Mouse (Mus musculus): ENCODE data around the gene Rab3il1. TPM values are rescaled to one million over a fixed set of nuclear protein-coding genes. Genes with fewer than 3 reads are reported as not detected.
A peak's percentile ranks its signal among the peaks of the same experiment; 100 is the strongest.

Rab3il1 gene
- polyA plus RNA-seq (2016; fragmentation: Nextera tagmentation; extraction: Ambion mirVana), result 38.0 and 39.7 TPM in 2 replicates

DNA sequence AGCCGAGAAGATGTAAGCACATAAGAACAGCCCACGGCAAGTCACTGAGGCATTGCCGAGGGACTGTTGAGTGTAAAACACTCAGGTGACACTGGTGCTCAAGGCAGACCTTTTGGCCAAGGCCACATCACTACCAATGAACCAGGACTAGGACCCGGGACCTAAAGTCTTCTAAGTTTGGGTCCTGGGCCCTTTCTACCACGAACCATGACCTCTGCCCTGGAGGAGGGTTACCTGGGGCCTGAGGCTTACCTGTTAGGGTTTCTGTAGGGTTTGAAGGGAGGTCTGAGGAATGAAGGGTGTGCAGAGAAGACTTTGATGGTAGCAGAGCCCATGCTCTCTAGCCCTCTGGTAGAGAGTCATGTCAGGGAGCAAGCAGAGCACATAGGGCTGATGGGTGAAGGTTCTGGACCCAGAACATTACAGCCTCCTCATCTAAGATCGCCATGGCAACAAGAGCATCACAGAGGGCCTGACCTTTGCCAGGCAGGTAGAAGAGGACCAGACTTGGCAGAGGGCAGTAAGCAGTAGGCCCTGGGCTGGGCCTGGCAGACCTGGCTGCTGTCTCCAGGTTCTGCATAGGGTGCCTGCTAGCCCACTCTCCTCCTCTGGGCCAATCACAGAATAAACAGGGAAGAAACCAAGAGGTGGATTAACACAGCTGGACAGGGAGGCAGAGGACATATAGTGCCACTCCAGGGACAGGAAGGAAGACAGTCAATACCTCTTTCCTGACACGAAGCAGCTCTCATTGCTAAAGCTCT lies at the start of gene Rab3il1, which contains the start of gene Best1:
TSS of gene Rab3il1 (plus strand) at position 464 of the 764 bp plus-strand sequence.
TSS of gene Best1 (minus strand) at position 428 of the 764 bp plus-strand sequence.
- WGBS, result 72% methylated on average over 7 of the region's 7 CpGs
- ATAC-seq (ENCODE audit: insufficient number of reproducible peaks, low FRiP score), result no peak

DNA sequence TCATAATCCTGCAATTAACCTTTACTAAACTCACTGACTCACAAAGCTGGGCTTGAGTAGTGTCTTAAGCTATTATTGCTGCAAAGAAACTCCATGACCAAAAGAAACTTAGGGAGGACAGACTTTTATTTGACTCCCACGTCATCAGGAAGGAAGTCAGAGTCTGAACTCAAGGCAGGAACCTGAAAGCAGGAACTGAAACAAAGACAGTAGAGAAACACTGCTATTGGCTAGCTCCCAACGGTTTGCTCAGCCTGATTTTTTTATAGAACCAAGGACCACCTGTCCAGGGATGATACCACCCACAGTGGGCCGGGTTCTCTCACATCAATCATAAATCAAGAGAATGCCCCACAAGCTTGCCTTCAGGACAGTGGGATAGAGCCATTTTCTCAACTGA lies 49.1 kb upstream of the Rab3il1 start:
- Histone ChIP-seq H3K4me1 (replicated peaks) (peaks cover 17% of the 10 kb centered on the region), H3K4me3 (no peak overlapping the region), H3K9me3 (replicated peaks) (peaks cover 5% of the 10 kb centered on the region; the same call in 1 of the 2 replicates), H3K36me3 (no peaks in the 10 kb centered on the region), H3K9ac (no peak overlapping the region), H3K27ac (ENCODE audit: poor library complexity, severe bottlenecking) (no peak overlapping the region), H3K4me2 (no peak overlapping the region), H3K27me3 (replicated peaks) (no peaks in the 10 kb centered on the region)
- ATAC-seq (ENCODE audit: insufficient number of reproducible peaks, low FRiP score), result no peak
- 74% methylated on average over 3 of the region's 3 CpGs for WGBS

More for the DNA sequence above, at the start of gene Rab3il1, which contains the start of gene Best1:
- Histone ChIP-seq H3K27me3 (replicated peaks) (no peaks in the 10 kb centered on the region), H3K9me3 (replicated peaks) (no peaks in the 10 kb centered on the region; the same call in 1 of the 2 replicates), H3K36me3 (no peaks in the 10 kb centered on the region), H3K4me3 (no peak within 1 kb of the TSS), H3K4me2 (no peak within 1 kb of the TSS), H3K27ac (ENCODE audit: poor library complexity, severe bottlenecking) (no peak within 1 kb of the TSS), H3K9ac (no peak within 1 kb of the TSS), H3K4me1 (replicated peaks) (no peaks in the 10 kb centered on the region)

DNA sequence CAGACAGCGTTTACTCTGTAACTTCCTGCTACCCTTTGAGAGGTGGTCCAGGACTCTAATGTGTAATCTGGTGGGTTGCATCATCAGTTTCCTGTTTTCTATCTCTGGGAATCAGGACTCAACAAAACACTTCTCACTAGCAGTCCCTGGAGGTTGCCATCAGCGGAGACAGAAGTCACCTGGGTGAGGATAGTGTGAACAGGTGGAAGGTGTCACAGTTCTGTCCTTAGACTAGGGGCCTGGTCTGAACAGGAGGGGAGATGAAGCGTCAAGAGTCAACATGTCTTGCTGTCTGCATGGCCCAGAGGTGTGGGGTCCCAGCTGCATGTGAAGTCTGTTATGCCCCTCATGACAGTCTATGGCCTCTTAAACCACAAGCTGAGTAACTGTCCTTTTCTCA lies 48.6 kb upstream of the Rab3il1 start:
- Histone ChIP-seq H3K27ac (ENCODE audit: poor library complexity, severe bottlenecking) (no peak overlapping the region), H3K4me3 (no peak overlapping the region), H3K4me1 (replicated peaks) (peaks cover 17% of the 10 kb centered on the region), H3K27me3 (replicated peaks) (no peaks in the 10 kb centered on the region), H3K9ac (no peak overlapping the region), H3K4me2 (no peak overlapping the region), H3K36me3 (no peaks in the 10 kb centered on the region), H3K9me3 (replicated peaks) (peaks cover 5% of the 10 kb centered on the region; the same call in 1 of the 2 replicates)
- 84% methylated on average over 3 of the region's 3 CpGs for WGBS
- no peak for ATAC-seq (ENCODE audit: insufficient number of reproducible peaks, low FRiP score)

DNA sequence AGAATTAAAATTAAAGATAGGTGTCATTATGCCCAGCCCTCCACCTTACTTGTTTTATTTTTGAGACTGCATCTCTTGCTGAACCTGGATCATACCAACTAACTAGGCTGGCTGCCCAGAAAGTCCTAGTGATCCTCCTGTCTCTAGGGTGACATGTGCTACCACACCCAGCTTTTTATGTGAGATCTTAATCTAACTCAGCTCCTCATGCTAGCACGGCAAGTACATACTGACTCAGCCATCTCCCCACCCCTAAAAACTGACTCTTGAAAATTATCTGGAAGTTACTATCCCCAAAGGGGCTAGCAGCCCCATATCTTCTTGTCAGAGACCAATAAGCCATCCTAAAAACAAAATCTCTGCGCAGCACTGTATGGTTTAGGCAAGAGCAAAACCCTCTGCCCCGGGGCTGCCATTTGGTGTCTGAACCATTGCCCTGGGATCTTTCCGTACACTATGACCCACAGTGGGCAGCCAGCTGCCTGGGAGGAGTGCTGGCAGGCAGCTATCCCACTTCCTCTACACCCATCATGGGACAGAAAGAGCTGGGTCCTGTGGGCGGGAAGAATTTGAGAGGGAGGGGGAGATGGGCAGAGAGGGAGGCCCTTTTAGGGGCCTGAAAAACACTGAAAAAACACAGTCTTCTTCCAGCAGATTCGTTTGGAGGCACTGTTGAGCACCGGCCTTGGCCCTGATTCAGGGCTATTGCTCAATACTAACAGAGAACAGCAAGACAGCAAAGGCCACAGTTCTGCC lies 47.2 kb upstream of the Rab3il1 start:
- Histone ChIP-seq H3K9me3 (replicated peaks) (peaks cover 5% of the 10 kb centered on the region; the same call in 1 of the 2 replicates), H3K4me2 (peak overlapping the region; percentile 34; the same call in 1 of the 2 replicates), H3K4me3 (no peak overlapping the region), H3K27ac (ENCODE audit: poor library complexity, severe bottlenecking) (peak overlapping the region; percentile 81), H3K27me3 (replicated peaks) (no peaks in the 10 kb centered on the region), H3K9ac (0 out of 2 replicates have a peak overlapping the region, but pooled peaks have one; percentile 43), H3K4me1 (replicated peaks) (peaks cover 17% of the 10 kb centered on the region), H3K36me3 (no peaks in the 10 kb centered on the region)
- WGBS, result 32% methylated on average over 7 of the region's 7 CpGs
- peak; percentile 81 for ATAC-seq (ENCODE audit: insufficient number of reproducible peaks, low FRiP score)

DNA sequence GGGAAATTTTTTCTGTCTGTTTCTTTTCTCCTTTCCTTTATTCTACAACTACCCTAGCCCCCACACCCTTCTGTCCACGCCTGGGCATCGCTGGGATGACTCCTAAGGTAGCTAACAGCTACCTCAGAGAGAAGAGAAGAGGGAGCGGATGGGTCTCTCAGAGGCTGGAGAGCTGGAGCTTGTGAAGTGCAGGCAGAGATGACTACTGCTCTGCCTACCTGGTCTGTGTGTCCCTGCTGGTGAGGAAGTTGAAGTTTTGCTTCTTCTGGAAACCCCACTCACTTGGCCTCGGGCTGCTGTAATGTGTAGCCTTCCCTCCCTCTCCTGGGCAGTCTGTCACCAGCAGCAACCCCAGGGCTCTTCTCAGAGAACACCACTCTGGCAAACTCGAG lies 46.7 kb upstream of the Rab3il1 start:
- peak overlapping the region; percentile 81 for H3K27ac ChIP-seq (ENCODE audit: poor library complexity, severe bottlenecking)
- H3K9me3 ChIP-seq (replicated peaks), result peaks cover 3% of the 10 kb centered on the region; the same call in 1 of the 2 replicates
- H3K27me3 ChIP-seq (replicated peaks), result no peaks in the 10 kb centered on the region
- peaks cover 17% of the 10 kb centered on the region for H3K4me1 ChIP-seq (replicated peaks)
- ATAC-seq (ENCODE audit: insufficient number of reproducible peaks, low FRiP score), result peak; percentile 57
- WGBS, result 27% methylated on average over 5 of the region's 5 CpGs
- H3K4me2 ChIP-seq, result peak overlapping the region; percentile 34; the same call in 1 of the 2 replicates
- H3K4me3 ChIP-seq, result no peak overlapping the region
- H3K9ac ChIP-seq, result peak overlapping the region; percentile 43; the same call in 1 of the 2 replicates
- no peaks in the 10 kb centered on the region for H3K36me3 ChIP-seq

DNA sequence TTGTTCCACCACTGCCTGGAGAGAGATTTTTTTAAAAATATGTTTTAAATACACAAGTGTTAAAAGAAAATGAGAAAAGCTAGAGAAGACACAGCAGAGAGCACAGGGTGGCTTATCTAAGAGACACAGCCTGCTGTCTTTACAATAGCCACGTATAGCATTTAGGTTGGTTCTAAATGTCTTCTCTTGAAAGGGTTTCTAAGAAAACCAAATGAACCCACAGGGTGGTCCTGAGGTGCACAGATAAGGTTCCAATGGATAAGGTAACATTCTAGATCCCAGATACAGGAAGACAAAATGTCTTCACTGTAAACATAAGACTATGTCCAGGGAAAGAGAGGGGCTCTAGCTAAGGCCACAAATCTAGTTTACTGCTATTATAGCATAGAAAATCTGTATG lies 46.0 kb upstream of the Rab3il1 start:
- peaks cover 17% of the 10 kb centered on the region for H3K4me1 ChIP-seq (replicated peaks)
- H3K4me2 ChIP-seq, result no peak overlapping the region
- H3K9me3 ChIP-seq (replicated peaks), result 0 out of 2 replicates have a peak, but pooled peaks cover 2% of the 10 kb centered on the region
- peak overlapping the region; percentile 81 for H3K27ac ChIP-seq (ENCODE audit: poor library complexity, severe bottlenecking)
- no peak overlapping the region for H3K9ac ChIP-seq
- H3K36me3 ChIP-seq, result no peaks in the 10 kb centered on the region
- no peak for ATAC-seq (ENCODE audit: insufficient number of reproducible peaks, low FRiP score)
- no peak overlapping the region for H3K4me3 ChIP-seq
- 57% methylated on average over 1 of the region's 1 CpGs for WGBS
- H3K27me3 ChIP-seq (replicated peaks), result no peaks in the 10 kb centered on the region

DNA sequence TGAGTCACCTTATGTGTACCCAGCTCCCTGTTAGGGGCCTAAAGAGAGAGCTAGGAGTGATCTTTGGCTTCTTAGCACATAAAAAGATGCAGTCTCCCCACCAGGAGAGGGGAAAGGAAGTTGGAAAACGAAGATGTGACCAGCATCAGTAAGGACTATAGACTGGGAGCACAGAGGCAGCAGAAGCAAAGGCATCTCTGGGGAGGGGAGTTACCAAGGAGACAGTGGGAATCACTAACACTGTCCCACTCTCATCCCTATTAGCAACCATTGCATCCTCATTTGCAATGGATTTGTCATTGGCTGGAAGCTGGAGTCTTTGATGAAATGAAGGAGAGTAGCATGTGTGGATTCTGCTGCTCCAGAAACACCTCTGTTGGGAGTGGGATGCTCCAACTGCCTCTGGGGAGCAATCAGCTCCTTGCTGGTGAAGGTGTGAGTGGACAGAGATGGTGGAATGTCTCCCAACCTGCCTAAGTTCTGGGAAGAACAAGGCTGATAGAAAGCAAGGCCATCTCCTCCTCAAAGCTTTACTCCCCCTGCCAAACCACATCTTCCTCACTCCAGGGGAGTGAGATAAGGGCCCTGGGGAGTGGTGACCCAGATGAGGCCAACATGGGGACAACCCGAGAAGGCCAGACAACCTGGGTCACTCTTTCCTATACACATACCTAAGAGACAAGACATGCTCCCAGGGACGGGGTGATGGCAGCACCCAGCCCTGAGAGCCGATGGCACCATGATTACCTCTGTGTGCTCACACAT lies 44.7 kb upstream of the Rab3il1 start:
- no peak for ATAC-seq (ENCODE audit: insufficient number of reproducible peaks, low FRiP score)
- Histone ChIP-seq H3K9ac (no peak overlapping the region), H3K36me3 (no peaks in the 10 kb centered on the region), H3K27ac (ENCODE audit: poor library complexity, severe bottlenecking) (no peak overlapping the region), H3K27me3 (replicated peaks) (no peaks in the 10 kb centered on the region), H3K4me3 (no peak overlapping the region), H3K4me1 (replicated peaks) (peaks cover 17% of the 10 kb centered on the region), H3K4me2 (no peak overlapping the region), H3K9me3 (replicated peaks) (0 out of 2 replicates have a peak, but pooled peaks cover 2% of the 10 kb centered on the region)
- 58% methylated on average over 4 of the region's 4 CpGs for WGBS

DNA sequence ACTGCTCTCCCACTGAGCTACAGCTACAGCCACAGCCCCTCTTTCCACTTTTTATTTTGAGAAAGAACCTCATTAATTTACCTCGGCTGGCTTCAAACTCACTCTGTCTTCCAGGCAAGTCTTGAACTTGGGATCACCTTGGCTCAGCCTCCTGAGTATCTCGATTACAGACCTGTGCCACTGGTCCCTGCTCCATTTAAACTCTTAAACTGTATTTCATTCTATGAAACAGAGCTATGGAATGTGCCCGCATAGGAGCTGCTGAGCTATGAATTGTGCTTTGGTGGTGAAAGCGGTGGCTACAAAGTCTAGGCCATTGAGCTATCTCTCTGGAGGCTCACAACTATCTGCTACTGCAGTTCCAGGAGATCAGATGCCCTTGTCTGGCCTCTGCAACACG lies 43.5 kb upstream of the Rab3il1 start:
- 83% methylated on average over 5 of the region's 5 CpGs for WGBS
- H3K27me3 ChIP-seq (replicated peaks), result no peaks in the 10 kb centered on the region
- no peak overlapping the region for H3K4me3 ChIP-seq
- H3K36me3 ChIP-seq, result no peaks in the 10 kb centered on the region
- H3K9me3 ChIP-seq (replicated peaks), result no peaks in the 10 kb centered on the region
- no peak overlapping the region for H3K27ac ChIP-seq (ENCODE audit: poor library complexity, severe bottlenecking)
- no peak overlapping the region for H3K9ac ChIP-seq
- ATAC-seq (ENCODE audit: insufficient number of reproducible peaks, low FRiP score), result no peak
- no peak overlapping the region for H3K4me2 ChIP-seq
- H3K4me1 ChIP-seq (replicated peaks), result peaks cover 17% of the 10 kb centered on the region

DNA sequence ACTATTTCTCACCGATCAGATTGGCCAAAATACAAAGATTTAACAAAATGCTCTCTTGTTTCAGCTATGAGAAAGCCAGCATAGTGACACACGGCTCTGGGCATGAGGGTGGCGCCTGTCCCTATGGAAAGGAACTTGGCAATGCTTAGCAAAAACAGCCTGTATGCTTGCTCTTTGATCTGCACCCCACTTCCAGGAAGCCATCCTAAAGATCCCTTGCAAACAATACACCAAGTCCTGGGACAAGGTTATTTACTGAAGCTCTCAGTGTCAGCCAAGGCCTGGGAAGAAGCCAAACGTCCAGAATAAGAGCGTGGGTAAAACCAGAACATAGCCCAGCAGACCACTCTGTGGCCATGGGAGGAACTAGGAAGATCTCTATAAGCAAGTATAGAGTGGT lies 40.7 kb upstream of the Rab3il1 start:
- Histone ChIP-seq H3K4me2 (no peak overlapping the region), H3K36me3 (no peaks in the 10 kb centered on the region), H3K9me3 (replicated peaks) (no peaks in the 10 kb centered on the region), H3K4me3 (no peak overlapping the region), H3K9ac (no peak overlapping the region), H3K27me3 (replicated peaks) (no peaks in the 10 kb centered on the region), H3K4me1 (replicated peaks) (peaks cover 6% of the 10 kb centered on the region; the same call in 1 of the 2 replicates), H3K27ac (ENCODE audit: poor library complexity, severe bottlenecking) (no peak overlapping the region)
- WGBS, result 80% methylated on average over 5 of the region's 5 CpGs
- ATAC-seq (ENCODE audit: insufficient number of reproducible peaks, low FRiP score), result no peak

DNA sequence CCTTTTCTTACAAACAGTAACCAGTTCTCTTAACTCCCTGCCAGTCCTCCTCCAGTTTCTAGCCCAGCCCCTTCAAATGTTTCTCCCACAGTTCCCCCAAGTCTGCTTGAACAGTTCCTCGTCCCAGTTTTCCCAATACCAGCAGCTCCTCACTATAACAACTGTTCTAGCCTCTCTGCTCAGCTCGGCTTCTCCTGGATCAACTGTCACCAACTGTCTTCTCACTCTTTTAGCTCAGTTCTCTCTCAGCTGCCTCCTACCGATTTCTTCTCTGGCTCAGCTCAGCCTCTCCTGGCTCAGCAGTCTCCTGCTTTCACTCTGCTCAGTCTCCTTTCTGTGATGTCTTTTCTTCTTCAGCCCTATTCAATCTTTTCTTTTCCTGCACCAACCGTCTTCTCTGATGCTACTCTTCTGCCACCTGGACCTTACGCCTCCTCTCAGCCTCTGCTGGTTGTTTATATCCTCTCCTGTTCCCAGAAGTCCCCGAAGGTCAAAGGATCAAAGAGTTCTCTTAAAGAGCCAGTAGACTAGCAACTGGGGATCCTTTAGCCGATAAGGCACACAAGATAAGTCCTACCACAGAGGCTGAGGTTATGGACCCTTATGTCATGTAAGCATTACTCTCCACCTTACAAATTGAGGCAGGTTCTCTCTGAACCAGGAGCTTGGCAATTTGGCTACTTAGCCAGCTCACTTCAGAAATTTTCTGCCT lies 37.1 kb upstream of the Rab3il1 start:
- no peaks in the 10 kb centered on the region for H3K36me3 ChIP-seq
- WGBS, result 15% methylated on average over 7 of the region's 7 CpGs
- H3K27me3 ChIP-seq (replicated peaks), result no peaks in the 10 kb centered on the region
- no peak for ATAC-seq (ENCODE audit: insufficient number of reproducible peaks, low FRiP score)
- no peak overlapping the region for H3K27ac ChIP-seq (ENCODE audit: poor library complexity, severe bottlenecking)
- peak overlapping the region; percentile 32; the same call in 1 of the 2 replicates for H3K4me2 ChIP-seq
- H3K4me3 ChIP-seq, result no peak overlapping the region
- H3K9ac ChIP-seq, result 0 out of 2 replicates have a peak overlapping the region, but pooled peaks have one; percentile 34
- peaks cover 6% of the 10 kb centered on the region; the same call in 1 of the 2 replicates for H3K4me1 ChIP-seq (replicated peaks)
- H3K9me3 ChIP-seq (replicated peaks), result no peaks in the 10 kb centered on the region

All from heart, embryonic 12.5 days (tissue).